ENCODE assay signal across 9 mouse cellular contexts in the genomic region with DNA sequence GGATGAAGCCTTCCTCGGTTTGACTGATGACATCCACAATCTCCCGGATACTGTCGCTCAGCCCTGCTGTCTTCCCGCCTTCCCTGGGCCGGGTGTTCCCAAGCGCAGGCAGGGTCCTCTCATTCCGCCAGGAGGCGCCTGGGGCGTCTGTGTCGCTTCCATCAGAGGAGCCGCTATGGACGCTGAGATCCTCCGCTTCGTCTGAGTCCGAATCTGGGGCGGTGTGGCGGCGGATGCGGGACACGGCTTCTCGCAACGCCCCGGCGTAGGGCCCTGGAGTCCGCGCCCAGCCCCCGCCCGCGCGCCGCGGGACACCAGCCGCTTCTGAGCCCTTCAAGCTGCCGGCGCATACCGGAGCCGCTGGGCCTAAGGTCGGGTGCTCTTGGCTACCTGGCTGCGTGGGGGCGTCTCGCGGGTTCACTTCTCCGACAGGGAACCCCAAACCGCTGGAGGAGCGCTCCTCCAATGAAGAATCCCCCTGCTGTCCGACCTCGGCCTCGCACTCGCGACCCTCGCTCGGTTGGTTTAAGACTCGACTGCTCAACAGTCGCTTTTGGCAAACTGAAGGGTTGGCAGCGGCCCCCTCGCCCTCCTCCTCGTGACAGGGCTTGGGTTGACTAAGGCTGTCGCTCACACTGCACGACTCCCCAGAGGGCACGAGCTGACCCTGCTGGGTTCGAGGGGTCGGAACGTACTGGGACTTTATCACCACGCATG. TPM values are rescaled to one million over a fixed set of nuclear protein-coding genes. Genes with fewer than 3 reads are reported as not detected.
A peak's percentile ranks its signal among the peaks of the same experiment; 100 is the strongest.
DNase-seq lines count a peak whose midpoint lies in the region; ATAC-seq lines count a peak whose summit lies in the region.
"Had no signal": no experiment of that assay in that cellular context is flagged by ENCODE, and none has a peak within 500 bp of the region (broad histone marks: within the 10 kb centered on the region; RNA-seq: fewer than 3 reads in every experiment).

No protein-coding gene starts in this region.

- DNase-seq in cerebellum, postnatal 36 days: peak; percentile 64 to 73
- DNase-seq in gastrocnemius, postnatal 25 days: peak; percentile 51
- peak; percentile 67 for DNase-seq in induced T-regulatory cell, adult 2 months (ENCODE audit: low read depth)
- DNase-seq in left cerebral cortex, postnatal 36 days (ENCODE audit: low spot score in 2 of 2): peak; percentile 75 to 80
- peak; percentile 82 for DNase-seq in right cerebral cortex, postnatal 14 days
- no peak for DNase-seq in c-Kit-positive CD71-positive TER-119-positive erythroid progenitor cells, embryonic 14.5 days (ENCODE audit: low spot score)

- peak; percentile 15 for ATAC-seq in activated CD4-positive, CD25-positive, alpha-beta regulatory T cell, adult 4 months
- ATAC-seq in megakaryocyte progenitor cell, adult 5-6 weeks (replicated peaks; ENCODE audit: poor library complexity): peak; percentile 43

- intact Hi-C loops in left cerebral cortex, postnatal 36 days (cut with DNase I): no loop called here

RNA-seq across cellular contexts. Expression of a gene that starts 3.8 kb away (rescaled TPM):
- polyA plus RNA-seq in activated CD4-positive, CD25-positive, alpha-beta regulatory T cell, adult 4 months (2017; shearing (Covaris generic)): not detected
- total RNA-seq in gastrocnemius, postnatal 25 days (2021): under 1 TPM; 0.38 to 0.74 TPM
- 100 to 1,000 TPM; 827 to 848 TPM for total RNA-seq in left cerebral cortex, postnatal 36 days (2021)
- total RNA-seq in megakaryocyte progenitor cell, adult 5-6 weeks (2015): not detected in 2 replicates
- under 0.01 and 0.10 TPM in 2 replicates for total RNA-seq in megakaryocyte progenitor cell, adult 5-6 weeks (2017)

RNA-seq across cellular contexts. Expression of a gene that starts 15.8 kb away (rescaled TPM):
- not detected for polyA plus RNA-seq in activated CD4-positive, CD25-positive, alpha-beta regulatory T cell, adult 4 months (2017; shearing (Covaris generic))
- total RNA-seq in gastrocnemius, postnatal 25 days (2021): not detected
- total RNA-seq in left cerebral cortex, postnatal 36 days (2021): not detected
- not detected in 2 replicates for total RNA-seq in megakaryocyte progenitor cell, adult 5-6 weeks (2015)
- total RNA-seq in megakaryocyte progenitor cell, adult 5-6 weeks (2017): not detected in 2 replicates
- polyA plus RNA-seq: erythroblast, embryonic 14.5 days had no signal

RNA-seq across cellular contexts. Expression of a gene that starts 25.8 kb away (rescaled TPM):
- polyA plus RNA-seq in activated CD4-positive, CD25-positive, alpha-beta regulatory T cell, adult 4 months (2017; shearing (Covaris generic)): 100 to 1,000 TPM in 1 of 2 experiments, 10 to 100 TPM in 1; 98.2 to 133 TPM
- total RNA-seq in gastrocnemius, postnatal 25 days (2021): 10 to 100 TPM; 43.6 to 43.9 TPM
- total RNA-seq in left cerebral cortex, postnatal 36 days (2021): 10 to 100 TPM; 49.1 to 50.0 TPM
- 38.4 and 50.6 TPM in 2 replicates for total RNA-seq in megakaryocyte progenitor cell, adult 5-6 weeks (2015)
- total RNA-seq in megakaryocyte progenitor cell, adult 5-6 weeks (2017): 97.3 and 105 TPM in 2 replicates

RNA-seq across cellular contexts. Expression of a gene that starts 27.5 kb away (rescaled TPM):
- polyA plus RNA-seq in activated CD4-positive, CD25-positive, alpha-beta regulatory T cell, adult 4 months (2017; shearing (Covaris generic)): under 1 TPM in 1 of 2 experiments, not detected in 1; 0.22 TPM
- total RNA-seq in gastrocnemius, postnatal 25 days (2021): 1 to 10 TPM in 1 of 2 experiments, under 1 TPM in 1; 0.79 to 1.7 TPM
- total RNA-seq in left cerebral cortex, postnatal 36 days (2021): 1 to 10 TPM in 1 of 2 experiments, under 1 TPM in 1; 0.59 to 1.1 TPM
- total RNA-seq in megakaryocyte progenitor cell, adult 5-6 weeks (2015): 0.22 TPM in 1 of 2 replicates, not detected in the other
- total RNA-seq in megakaryocyte progenitor cell, adult 5-6 weeks (2017): 0.54 TPM in 1 of 2 replicates, not detected in the other
- polyA plus RNA-seq: erythroblast, embryonic 14.5 days had no signal

RNA-seq across cellular contexts. Expression of a gene that starts 42.5 kb away (rescaled TPM):
- polyA plus RNA-seq in activated CD4-positive, CD25-positive, alpha-beta regulatory T cell, adult 4 months (2017; shearing (Covaris generic)): 10 to 100 TPM; 29.9 to 46.7 TPM
- 10 to 100 TPM in 1 of 2 experiments, 1 to 10 TPM in 1; 8.3 to 10.4 TPM for total RNA-seq in gastrocnemius, postnatal 25 days (2021)
- total RNA-seq in left cerebral cortex, postnatal 36 days (2021): 100 to 1,000 TPM; 721 to 734 TPM
- 32.3 and 35.2 TPM in 2 replicates for total RNA-seq in megakaryocyte progenitor cell, adult 5-6 weeks (2015)
- 32.2 and 36.9 TPM in 2 replicates for total RNA-seq in megakaryocyte progenitor cell, adult 5-6 weeks (2017)

Comparison
In these comparisons a context has a peak if more than half of its experiments do, and no peak if none do; other contexts are left out.
1. RNA of a gene that starts 3.8 kb away (total RNA-seq): 827 to 848 TPM in left cerebral cortex, postnatal 36 days; 0.38 to 0.74 TPM in gastrocnemius, postnatal 25 days and under 0.01 to 0.10 TPM in megakaryocyte progenitor cell, adult 5-6 weeks; every median in the first group is over 100 times any median in the second.